19 mouse cellular contexts compared by ENCODE assay signal in the genomic region with DNA sequence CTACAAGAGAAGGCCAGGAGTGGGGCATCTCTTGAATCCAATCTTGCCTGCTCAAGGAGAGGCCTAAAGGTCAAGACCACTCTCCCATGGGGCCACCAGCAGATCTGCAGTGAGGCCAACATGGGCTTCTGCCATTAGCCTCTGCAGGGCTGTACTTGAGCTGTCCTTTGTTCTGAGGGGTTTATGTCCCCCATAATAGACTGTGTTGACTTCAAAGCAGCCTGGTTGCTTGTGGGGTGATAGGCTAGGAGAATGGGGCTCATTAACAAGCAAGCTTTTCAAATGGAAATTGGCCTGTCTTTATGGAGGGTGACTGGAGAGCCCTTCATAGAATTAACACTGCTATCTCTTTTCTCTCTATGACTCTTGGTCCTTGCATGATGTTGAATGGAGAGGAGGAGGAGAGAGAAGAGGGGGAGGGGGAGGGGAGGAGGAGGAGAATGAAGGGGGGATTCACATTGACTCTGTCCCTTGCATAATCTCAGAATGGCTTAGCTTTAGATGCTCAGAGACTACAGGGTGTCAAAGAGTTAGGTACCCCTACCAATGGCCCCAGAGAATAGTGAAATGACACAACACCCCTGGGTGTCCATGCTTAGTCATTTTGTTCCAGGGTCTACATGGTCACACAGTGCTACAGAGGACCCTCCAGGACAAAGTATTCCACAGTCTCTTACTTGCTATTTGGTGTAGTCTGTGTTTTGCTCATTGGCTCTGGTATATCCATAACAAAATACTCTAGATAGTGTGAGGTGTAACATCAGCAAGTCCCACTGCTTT.
DNase-seq lines count a peak whose midpoint lies in the region; ATAC-seq lines count a peak whose summit lies in the region.
"Had no signal": no experiment of that assay in that cellular context is flagged by ENCODE, and none has a peak within 500 bp of the region (broad histone marks: within the 10 kb centered on the region; RNA-seq: fewer than 3 reads in every experiment).

No protein-coding gene starts in this region.

- peak; percentile 57 for DNase-seq in hindbrain, embryonic 10.5 days (ENCODE audit: low spot score)
- peak; percentile 60 for DNase-seq in embryo, embryonic 10.5 days (ENCODE audit: low spot score)
- DNase-seq in lung, postnatal 14 days, result no peak
- DNase-seq: adrenal gland, adult 8-10 months; B cell, adult 2 months; cerebellum, adult 2 months; heart, postnatal 4 days; lung, embryonic 14.5 days; right cerebral cortex, adult 18-20 months; thymus, adult 2 months had no signal

- no peak overlapping the region for H3K9ac ChIP-seq in hindbrain, embryonic 13.5 days
- no peak overlapping the region for H3K9ac ChIP-seq in forebrain, embryonic 12.5 days
- H3K9ac ChIP-seq in midbrain, embryonic 15.5 days, result no peak overlapping the region
- H3K9ac ChIP-seq: kidney, embryonic 15.5 days; liver, embryonic 12.5 days; lung, embryonic 14.5 days had no signal

- H3K9me3 ChIP-seq in hindbrain, embryonic 10.5 days, result no peaks in the 10 kb centered on the region
- no peaks in the 10 kb centered on the region for H3K9me3 ChIP-seq in hindbrain, embryonic 13.5 days
- no peaks in the 10 kb centered on the region for H3K9me3 ChIP-seq in forebrain, embryonic 12.5 days
- no peaks in the 10 kb centered on the region for H3K9me3 ChIP-seq in midbrain, embryonic 15.5 days
- H3K9me3 ChIP-seq: kidney, embryonic 15.5 days; liver, embryonic 12.5 days had no signal

- no peak for ATAC-seq in hindbrain, embryonic 13.5 days (ENCODE audit: low FRiP score)
- ATAC-seq in forebrain, embryonic 12.5 days (ENCODE audit: low FRiP score), result peak; percentile 82
- 0 out of 2 replicates have a peak, but pooled peaks have one; percentile 27 for ATAC-seq in midbrain, embryonic 15.5 days (replicated peaks)
- no peak for ATAC-seq in megakaryocyte progenitor cell, adult 5-6 weeks (replicated peaks; ENCODE audit: poor library complexity)
- ATAC-seq: intestine, embryonic 16.5 days; liver, embryonic 12.5 days had no signal

- H3K27me3 ChIP-seq in hindbrain, embryonic 10.5 days (ENCODE audit: insufficient read depth, poor library complexity, severe bottlenecking), result peaks cover 54% of the 10 kb centered on the region
- H3K27me3 ChIP-seq in hindbrain, embryonic 13.5 days, result peaks cover 11% of the 10 kb centered on the region; the same call in 1 of the 2 replicates
- peaks cover 35% of the 10 kb centered on the region for H3K27me3 ChIP-seq in forebrain, embryonic 12.5 days
- no peaks in the 10 kb centered on the region for H3K27me3 ChIP-seq in midbrain, embryonic 15.5 days (replicated peaks)
- H3K27me3 ChIP-seq: liver, embryonic 12.5 days had no signal

- H3K36me3 ChIP-seq in hindbrain, embryonic 10.5 days, result no peaks in the 10 kb centered on the region
- no peaks in the 10 kb centered on the region for H3K36me3 ChIP-seq in hindbrain, embryonic 13.5 days
- H3K36me3 ChIP-seq in forebrain, embryonic 12.5 days (replicated peaks), result no peaks in the 10 kb centered on the region
- H3K36me3 ChIP-seq in midbrain, embryonic 15.5 days (replicated peaks), result no peaks in the 10 kb centered on the region
- H3K36me3 ChIP-seq: kidney, embryonic 15.5 days; liver, embryonic 12.5 days had no signal

- peaks cover 30% of the 10 kb centered on the region for H3K4me1 ChIP-seq in hindbrain, embryonic 10.5 days (replicated peaks)
- H3K4me1 ChIP-seq in hindbrain, embryonic 13.5 days (replicated peaks), result peaks cover 6% of the 10 kb centered on the region; the same call in 1 of the 2 replicates
- peaks cover 19% of the 10 kb centered on the region for H3K4me1 ChIP-seq in forebrain, embryonic 12.5 days
- H3K4me1 ChIP-seq in midbrain, embryonic 15.5 days, result peaks cover 4% of the 10 kb centered on the region
- H3K4me1 ChIP-seq: liver, embryonic 12.5 days had no signal

- H3K4me3 ChIP-seq in hindbrain, embryonic 10.5 days, result no peak overlapping the region
- no peak overlapping the region for H3K4me3 ChIP-seq in hindbrain, embryonic 13.5 days
- no peak overlapping the region for H3K4me3 ChIP-seq in forebrain, embryonic 12.5 days (replicated peaks)
- no peak overlapping the region for H3K4me3 ChIP-seq in midbrain, embryonic 15.5 days
- H3K4me3 ChIP-seq: erythroblast, embryonic 14.5 days; kidney, embryonic 15.5 days; liver, embryonic 12.5 days had no signal

- H3K27ac ChIP-seq in hindbrain, embryonic 10.5 days, result peak overlapping the region; percentile 73
- no peak overlapping the region for H3K27ac ChIP-seq in hindbrain, embryonic 13.5 days
- H3K27ac ChIP-seq in forebrain, embryonic 12.5 days, result no peak overlapping the region
- H3K27ac ChIP-seq in midbrain, embryonic 15.5 days, result no peak overlapping the region
- H3K27ac ChIP-seq: kidney, embryonic 15.5 days; liver, embryonic 12.5 days; macrophage had no signal

- no peak overlapping the region for H3K4me2 ChIP-seq in hindbrain, embryonic 13.5 days
- H3K4me2 ChIP-seq in forebrain, embryonic 12.5 days, result no peak overlapping the region
- H3K4me2 ChIP-seq in midbrain, embryonic 15.5 days, result no peak overlapping the region
- H3K4me2 ChIP-seq: kidney, embryonic 15.5 days; liver, embryonic 12.5 days; lung, embryonic 14.5 days had no signal

Comparison
In these comparisons a context has a peak if more than half of its experiments do, and no peak if none do; other contexts are left out.
1. ATAC-seq: peak in forebrain, embryonic 12.5 days (single experiment) and midbrain, embryonic 15.5 days (single experiment); none in hindbrain, embryonic 13.5 days (single experiment) and megakaryocyte progenitor cell, adult 5-6 weeks (single experiment).